Mouse (Mus musculus): Measurements from ENCODE around the gene Zfp513.

Zfp513 gene

GRCm38 (mm10) chr5:31162462-31162861 lies 39.6 kb downstream of the Zfp513 start:
- no peak for DNase-seq

- DNase-seq: peak; percentile 89
Measured at GRCm38 (mm10) chr5:31154152-31154553, 48.0 kb downstream of the Zfp513 start, which contains the start of gene Mpv17. Gene Mpv17 (minus strand): TSS chr5:31154251.

GRCm38 (mm10) chr5:31153516-31154151 lies 48.5 kb downstream of the Zfp513 start:
- DNase-seq: no peak

- no peak for DNase-seq
Measured at GRCm38 (mm10) chr5:31151746-31152145, 50.4 kb downstream of the Zfp513 start.

GRCm38 (mm10) chr5:31149781-31150180 lies 52.3 kb downstream of the Zfp513 start:
- DNase-seq: no peak
